Mouse (Mus musculus): ENCODE results near the gene Il20ra.

DNA sequence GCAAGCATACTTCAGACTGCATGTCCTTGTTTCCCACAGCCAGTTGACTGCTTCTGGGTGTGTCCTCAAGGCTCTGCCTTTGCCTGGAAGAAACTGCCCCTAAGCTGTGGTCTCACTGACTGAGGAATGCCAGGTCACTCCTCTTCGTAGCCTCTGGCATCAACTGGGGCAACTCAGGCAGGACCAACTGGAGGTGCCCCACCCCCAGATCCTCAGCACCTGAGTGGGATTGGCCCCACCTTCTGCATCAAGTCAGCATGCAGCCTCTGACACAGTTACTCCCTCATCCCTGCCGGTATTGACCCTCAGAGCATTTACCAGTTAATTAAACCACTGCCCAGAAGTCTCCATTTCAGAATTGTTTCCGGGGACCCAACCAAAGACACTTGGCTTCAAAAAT, 21.1 kb upstream of the Il20ra start:
- TF ChIP-seq CTCF (IDR thresholded peaks at IDR 0.05; ENCODE audit: low read depth, low read length): no peak
- TF ChIP-seq GATA1 (IDR thresholded peaks at IDR 0.05; ENCODE audit: borderline replicate concordance, low read length): no peak
- no peak for TF ChIP-seq GATA2 (IDR thresholded peaks at IDR 0.05; ENCODE audit: borderline replicate concordance, low read depth, low read length)
